Mouse (Mus musculus) liver, embryonic 14.5 days (tissue): ENCODE measurements at regions not wholly inside any gene's neighbourhood (a gene's known extent, or its start where the extent isn't known, plus 50 kb on each side); places are given as distances from the start of the nearest gene placed in this dataset.

ENCODE experiments used
- CTCF ChIP-seq: IDR thresholded peaks from 2 replicates; pipeline ENCODE4 v1.5.1; 2016; ENCODE audit warnings: antibody characterized with exemption, low read depth, control low read depth
- EP300 ChIP-seq: IDR thresholded peaks from 2 replicates; pipeline ENCODE4 v1.6.1; 2016; ENCODE audit warnings: antibody characterized with exemption, low read depth

DNA sequence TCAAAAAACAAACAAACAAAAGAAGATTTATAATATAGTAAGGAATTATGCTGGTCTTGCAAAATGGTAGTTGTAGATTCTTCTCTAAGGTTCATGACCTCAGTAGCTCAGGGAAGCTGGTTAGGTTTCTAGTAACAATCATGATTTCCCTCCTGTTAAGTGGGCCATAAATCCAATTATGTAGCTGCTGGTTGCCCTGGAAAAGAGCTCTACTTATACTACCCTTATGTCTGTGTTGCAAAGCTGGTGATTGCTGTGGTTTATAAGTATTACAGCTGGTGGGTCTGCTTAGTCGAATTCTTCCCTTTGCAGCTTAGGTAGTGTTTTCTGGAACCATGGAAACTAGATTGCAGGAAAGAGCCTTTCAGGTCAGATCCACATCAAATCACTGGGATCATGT lies 1161.9 kb upstream of the Adam24 start:
- TF ChIP-seq CTCF (no peak), EP300 (no peak)
